Mouse (Mus musculus): ENCODE data around the gene Xpot.

- TF ChIP-seq POLR2A (IDR thresholded peaks at IDR 0.05; ENCODE audit: low read depth, low read length) (no peak), CTCF (IDR thresholded peaks at IDR 0.05; ENCODE audit: extremely low read depth, insufficient read length, insufficient replicate concordance, low read depth, low read length) (no peak)
Measured at GRCm38 (mm10) chr10:121542156-121542555, 84.0 kb downstream of the Xpot start.
